Mouse (Mus musculus): ENCODE measurements around the gene Olfr43.

- TF ChIP-seq CTCF (IDR thresholded peaks at IDR 0.05; ENCODE audit: low read depth) = no peak
- TF ChIP-seq EP300 (IDR thresholded peaks at IDR 0.05; ENCODE audit: low read depth) = no peak
Measured at GRCm38 (mm10) chr11:74241201-74241600, 30.0 kb upstream of the Olfr43 start.

Measured in liver, postnatal 0 days (tissue).